Mouse (Mus musculus) forebrain, embryonic 10.5 days (tissue): ENCODE results near the gene Rad51c. TPM values are rescaled to one million over a fixed set of nuclear protein-coding genes. Genes with fewer than 3 reads are reported as not detected.
A peak's percentile ranks its signal among the peaks of the same experiment; 100 is the strongest.
"Not testable (repeated sequence)": the region's sequence is repeated elsewhere in the genome, so short reads cannot be mapped to it uniquely, and the experiment has no call there.

Source experiments
- DNase-seq: peaks from one replicate; pipeline ENCODE4 v3.0.0-alpha.2; 2017; ENCODE audit warnings: low spot score; ENCODE audit errors: extremely low spot score
- H3K27ac ChIP-seq: fragments of 300-500 bp; sonication (generic); 2 replicates; pipeline ENCODE4 v1.5.1; 2016; ENCODE audit warnings: mild to moderate bottlenecking
- H3K27me3 ChIP-seq: fragments of 300-500 bp; sonication (generic); 2 replicates; pipeline ENCODE4 v1.6.1; 2016; ENCODE audit warnings: mild to moderate bottlenecking; ENCODE audit not compliant: poor library complexity, severe bottlenecking
- H3K36me3 ChIP-seq: fragments of 300-500 bp; sonication (generic); replicated peaks from 2 replicates; pipeline ENCODE4 v1.6.1; 2016; ENCODE audit warnings: mild to moderate bottlenecking, moderate library complexity
- H3K4me1 ChIP-seq: fragments of 300-500 bp; sonication (generic); 2 replicates; pipeline ENCODE4 v1.6.1; 2016
- H3K4me3 ChIP-seq: fragments of 300-500 bp; sonication (generic); 2 replicates; pipeline ENCODE4 v1.5.1; 2016; ENCODE audit warnings: mild to moderate bottlenecking, moderate library complexity
- H3K9me3 ChIP-seq: fragments of 300-500 bp; sonication (generic); 2 replicates; pipeline ENCODE4 v1.6.1; 2016; ENCODE audit warnings: mild to moderate bottlenecking, moderate library complexity
- WGBS: fragments of 180-500 bp; shearing (Covaris S2); methylation state at CpG from one replicate; pipeline ENCODE4 v1.1.7; 2016; 5-methylcytosine and 5-hydroxymethylcytosine counted together
- polyA plus RNA-seq: library from polyadenylated mRNA; unstranded; fragments of >200 nt; fragmentation: Nextera tagmentation; extraction: Ambion mirVana; gene quantifications from 2 replicates; pipeline ENCODE4 v1.2.1, GENCODE M21; 2016

The Rad51c gene
- polyA plus RNA-seq = 13.3 and 15.1 TPM in 2 replicates

DNA sequence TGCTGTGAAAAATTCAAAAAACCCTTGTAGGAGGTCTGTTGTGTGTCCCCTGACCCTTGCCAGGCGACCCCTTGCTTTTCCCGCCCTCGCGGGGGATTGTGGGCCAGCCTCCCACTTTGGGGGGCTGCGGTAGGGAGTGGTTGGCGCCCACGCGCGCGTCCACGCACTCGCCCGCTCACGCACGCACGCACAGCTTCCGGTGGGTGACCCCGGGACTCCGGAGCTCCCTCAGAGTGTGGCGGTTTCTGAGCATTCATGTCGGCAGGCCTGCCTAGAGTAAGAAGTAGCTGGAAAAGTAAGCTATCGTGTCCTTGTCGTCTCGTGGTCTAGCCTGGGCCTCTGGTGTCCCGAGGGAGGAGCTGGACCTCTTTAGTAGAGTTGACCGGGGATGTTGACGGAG is at the start of gene Rad51c, which contains the start of gene Tex14:
Gene Rad51c, minus strand, starts transcription at position 79 of the 400 bp plus-strand sequence.
Gene Tex14, plus strand, starts transcription at position 190 of the 400 bp plus-strand sequence.
- Histone ChIP-seq H3K27me3 (no peaks in the 10 kb centered on the region), H3K9me3 (no peaks in the 10 kb centered on the region), H3K4me1 (peaks cover 13% of the 10 kb centered on the region), H3K27ac (peak within 1 kb of the TSS; percentile 96), H3K4me3 (peak within 1 kb of the TSS; percentile 72), H3K36me3 (peaks cover 23% of the 10 kb centered on the region)
- no peak for DNase-seq
- 76% methylated on average over 27 of the region's 27 CpGs for WGBS

DNA sequence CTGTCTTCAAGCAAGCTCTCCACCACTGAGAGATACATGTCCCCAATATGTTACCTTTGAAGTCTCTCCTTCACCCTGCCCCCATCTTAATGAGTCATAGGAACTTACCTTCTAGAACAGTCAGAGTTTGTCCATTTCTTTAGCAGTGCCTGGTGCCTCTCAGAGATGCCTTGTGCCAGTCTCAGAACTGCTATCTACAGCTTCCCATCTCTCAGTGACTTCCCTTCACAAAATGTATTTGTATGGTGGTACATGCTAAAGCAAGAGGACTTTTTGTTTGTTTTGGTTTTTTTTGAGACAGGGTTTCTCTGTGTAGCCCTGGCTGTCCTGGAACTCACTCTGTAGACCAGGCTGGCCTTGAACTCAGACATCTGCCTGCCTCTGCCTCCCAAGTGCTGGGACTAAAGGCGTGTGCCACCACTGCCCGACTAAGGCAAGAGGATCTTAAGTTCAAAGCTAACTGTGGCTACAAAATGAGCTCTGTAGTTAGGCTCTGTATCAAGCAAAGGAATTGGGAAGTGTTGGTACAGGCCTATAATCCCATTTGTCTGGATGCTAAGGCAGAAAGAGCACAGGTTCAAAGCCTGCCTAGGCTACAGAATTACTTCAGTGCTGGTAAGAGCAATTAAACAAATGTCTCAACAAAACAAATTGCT is 49.4 kb upstream of the Rad51c start:
- no peak for DNase-seq
- Histone ChIP-seq H3K36me3 (no peaks in the 10 kb centered on the region), H3K27ac (no peak overlapping the region), H3K9me3 (no peaks in the 10 kb centered on the region), H3K4me3 (no peak overlapping the region), H3K27me3 (no peaks in the 10 kb centered on the region), H3K4me1 (peaks cover 12% of the 10 kb centered on the region)
- WGBS = 85% methylated on average over 2 of the region's 2 CpGs

DNA sequence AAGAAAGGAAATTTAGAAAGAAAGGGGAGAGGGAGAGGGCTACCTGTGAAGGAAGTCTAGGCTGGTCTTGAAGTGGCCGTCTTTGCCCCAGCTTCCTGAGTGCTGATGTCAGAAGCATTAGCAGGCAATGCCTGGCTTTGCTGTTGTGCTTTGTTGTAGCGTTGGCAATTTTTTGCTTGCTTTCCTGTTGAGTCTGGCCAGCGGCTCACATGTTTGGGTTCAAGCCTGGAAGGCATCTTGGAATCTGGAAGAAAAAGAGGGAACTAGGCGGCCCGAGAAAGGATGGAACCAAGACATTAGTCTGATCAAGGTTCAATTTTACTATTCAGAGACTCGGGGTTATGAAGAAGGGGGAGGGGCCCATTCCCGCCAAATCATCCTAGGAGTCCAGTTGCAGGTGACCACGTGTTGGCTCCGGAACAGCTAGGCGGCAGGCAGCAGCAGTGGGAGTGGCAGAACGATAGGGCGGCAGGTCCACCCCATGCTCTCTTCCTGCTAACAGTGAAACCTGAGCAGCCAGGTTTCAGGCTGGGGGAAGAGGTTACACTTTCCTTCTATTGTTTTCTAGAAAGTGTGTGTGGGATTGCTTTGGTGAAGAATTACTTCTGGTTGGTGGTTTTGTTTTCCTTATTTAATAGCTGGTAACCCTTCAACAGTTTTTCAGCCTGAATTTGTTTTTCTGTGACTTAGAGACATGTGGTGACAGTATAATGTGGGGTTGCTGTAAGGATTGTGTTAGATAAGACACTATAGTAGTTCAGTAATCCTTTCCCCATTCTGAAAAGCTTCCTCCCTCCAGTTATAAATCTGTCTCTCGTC is 48.7 kb upstream of the Rad51c start:
- no peaks in the 10 kb centered on the region for H3K27me3 ChIP-seq
- H3K36me3 ChIP-seq = no peaks in the 10 kb centered on the region
- H3K4me3 ChIP-seq = no peak overlapping the region
- H3K4me1 ChIP-seq = peaks cover 13% of the 10 kb centered on the region
- no peaks in the 10 kb centered on the region for H3K9me3 ChIP-seq
- no peak for DNase-seq
- WGBS = 26% methylated on average over 13 of the region's 13 CpGs
- peak overlapping the region; percentile 48; the same call in 1 of the 2 replicates for H3K27ac ChIP-seq

DNA sequence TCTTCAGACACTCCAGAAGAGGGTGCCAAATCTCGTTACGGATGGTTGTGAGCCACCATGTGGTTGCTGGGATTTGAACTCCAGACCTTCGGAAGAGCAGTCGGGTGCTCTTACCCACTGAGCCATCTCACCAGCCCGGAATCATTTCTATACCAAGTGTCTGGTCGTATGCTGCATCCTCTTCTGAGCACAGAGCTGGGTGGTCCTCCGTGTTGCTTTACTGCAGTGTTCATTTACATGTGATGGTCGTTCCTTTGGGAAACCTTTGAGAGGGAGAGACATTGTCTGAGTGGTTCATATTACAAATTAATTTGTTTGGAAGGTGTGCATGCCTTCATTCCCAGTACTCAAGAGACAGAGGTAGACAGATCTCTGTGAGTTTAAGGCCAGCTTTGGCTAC is 48.0 kb upstream of the Rad51c start:
- H3K36me3 ChIP-seq, DNase-seq, H3K4me3 ChIP-seq, H3K27me3 ChIP-seq, H3K9me3 ChIP-seq: not testable (repeated sequence)
- Histone ChIP-seq H3K4me1 (peaks cover 13% of the 10 kb centered on the region), H3K27ac (0 out of 2 replicates have a peak overlapping the region, but pooled peaks have one; percentile 48)
- 84% methylated on average over 8 of the region's 8 CpGs for WGBS

DNA sequence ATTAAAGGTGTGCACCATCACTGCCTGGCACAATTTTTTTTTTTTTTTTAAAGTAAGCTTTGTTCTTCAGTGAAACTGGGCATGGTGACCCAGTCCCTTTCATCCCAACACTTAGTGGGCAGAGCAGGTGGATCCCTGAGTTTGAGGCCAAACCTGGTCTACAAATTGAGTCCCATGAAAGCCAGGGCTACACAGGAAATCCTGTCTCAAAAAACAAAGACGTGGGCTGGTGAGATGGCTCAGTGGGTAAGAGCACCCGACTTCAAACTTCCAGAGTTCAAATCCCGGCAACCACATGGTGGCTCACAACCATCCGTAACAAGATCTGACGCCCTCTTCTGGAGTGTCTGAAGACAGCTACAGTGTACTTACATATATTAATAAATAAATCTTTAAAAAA is 45.1 kb upstream of the Rad51c start:
- not testable (repeated sequence) for H3K27ac ChIP-seq, H3K9me3 ChIP-seq, H3K27me3 ChIP-seq, H3K4me3 ChIP-seq, H3K36me3 ChIP-seq, DNase-seq
- 59% methylated on average over 5 of the region's 5 CpGs for WGBS
- H3K4me1 ChIP-seq = peaks cover 17% of the 10 kb centered on the region

DNA sequence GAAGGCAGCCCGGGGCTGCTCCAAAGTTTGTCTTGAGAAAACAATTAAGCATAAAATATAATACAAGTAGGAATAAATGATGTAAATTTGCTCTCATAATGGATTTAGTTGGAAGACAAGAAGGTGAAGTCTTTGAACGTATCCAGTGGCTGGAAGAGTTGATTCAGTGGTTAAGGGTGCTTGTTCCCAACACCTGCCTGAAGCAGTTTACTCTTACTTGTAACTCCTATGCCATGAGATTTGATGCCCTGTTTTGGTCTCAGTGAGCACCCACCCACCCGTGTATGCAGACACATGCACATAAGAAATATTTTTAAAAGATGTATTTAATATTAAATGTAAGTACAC is 44.4 kb upstream of the Rad51c start:
- WGBS = 20% methylated on average over 3 of the region's 3 CpGs
- no peak overlapping the region for H3K4me3 ChIP-seq

DNA sequence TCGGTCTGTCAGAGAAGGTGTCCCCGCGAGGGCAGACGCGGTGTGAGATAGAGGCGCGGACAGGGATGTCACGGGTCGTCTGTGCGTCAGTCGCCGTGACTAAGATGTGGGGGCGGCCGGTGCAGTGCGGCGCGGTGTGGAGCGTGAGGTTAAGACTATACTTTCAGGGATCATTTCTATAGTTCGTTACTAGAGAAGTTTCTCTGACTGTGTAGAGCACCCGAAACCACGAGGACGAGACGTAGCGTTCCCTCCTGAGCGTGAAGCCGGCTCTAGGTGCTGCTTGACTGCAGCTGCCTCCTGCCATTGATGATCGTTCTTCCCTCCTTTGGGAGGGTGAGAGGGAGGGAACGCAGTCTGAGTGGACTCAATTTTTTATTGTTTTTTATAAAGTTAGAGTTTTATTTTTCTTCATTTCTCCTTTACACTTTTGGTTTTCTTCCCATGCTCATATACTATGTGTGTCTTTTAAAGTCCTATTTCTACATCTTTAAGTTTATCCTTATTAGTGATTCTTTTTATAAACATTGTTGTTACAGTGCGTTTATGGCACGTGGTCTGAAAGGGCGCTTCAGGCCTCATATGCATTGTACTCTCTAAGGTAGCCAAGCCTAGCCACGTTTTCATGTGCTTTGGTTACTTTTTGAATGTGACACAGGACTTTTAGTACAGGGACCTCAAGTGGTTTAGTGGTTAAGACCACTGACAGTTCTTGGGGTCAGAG is 43.9 kb upstream of the Rad51c start:
- H3K4me1 ChIP-seq = peaks cover 19% of the 10 kb centered on the region
- peak overlapping the region; percentile 81 for H3K27ac ChIP-seq
- not testable (repeated sequence) for H3K27me3 ChIP-seq, H3K36me3 ChIP-seq, H3K9me3 ChIP-seq, H3K4me3 ChIP-seq
- WGBS = 0% methylated on average over 6 of the region's 32 CpGs
- peak; percentile 76 for DNase-seq

More for the DNA sequence above, 44.4 kb upstream of the Rad51c start:
- Histone ChIP-seq H3K4me1 (peaks cover 21% of the 10 kb centered on the region), H3K27ac (no peak overlapping the region), H3K27me3 (no peaks in the 10 kb centered on the region), H3K9me3 (no peaks in the 10 kb centered on the region), H3K36me3 (no peaks in the 10 kb centered on the region)
- DNase-seq = no peak

DNA sequence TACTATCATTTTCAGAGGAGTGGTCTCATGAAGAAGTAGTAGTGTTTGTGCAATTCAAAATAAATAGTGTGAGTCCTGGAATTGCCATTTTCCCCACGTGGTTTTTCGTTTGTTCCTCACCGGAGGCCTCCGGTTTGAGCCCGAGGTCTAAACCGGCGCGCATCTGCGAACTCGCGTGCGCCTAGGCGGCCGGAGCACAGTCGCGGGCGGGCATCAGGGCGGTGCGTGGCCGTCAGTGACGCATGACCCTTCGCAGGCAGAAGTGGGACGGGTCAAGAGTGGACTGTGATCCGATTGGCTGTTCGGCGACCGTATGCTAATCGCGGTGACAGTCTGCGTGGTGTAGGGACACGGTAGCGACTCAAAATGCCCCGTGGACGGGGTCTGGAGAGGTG is 43.3 kb upstream of the Rad51c start:
- H3K36me3 ChIP-seq, H3K27me3 ChIP-seq, H3K9me3 ChIP-seq: not testable (repeated sequence)
- Histone ChIP-seq H3K27ac (peak overlapping the region; percentile 81), H3K4me1 (peaks cover 13% of the 10 kb centered on the region), H3K4me3 (peak overlapping the region; percentile 48)
- under 1% methylated on average over 32 of the region's 34 CpGs for WGBS
- DNase-seq = peak; percentile 75

DNA sequence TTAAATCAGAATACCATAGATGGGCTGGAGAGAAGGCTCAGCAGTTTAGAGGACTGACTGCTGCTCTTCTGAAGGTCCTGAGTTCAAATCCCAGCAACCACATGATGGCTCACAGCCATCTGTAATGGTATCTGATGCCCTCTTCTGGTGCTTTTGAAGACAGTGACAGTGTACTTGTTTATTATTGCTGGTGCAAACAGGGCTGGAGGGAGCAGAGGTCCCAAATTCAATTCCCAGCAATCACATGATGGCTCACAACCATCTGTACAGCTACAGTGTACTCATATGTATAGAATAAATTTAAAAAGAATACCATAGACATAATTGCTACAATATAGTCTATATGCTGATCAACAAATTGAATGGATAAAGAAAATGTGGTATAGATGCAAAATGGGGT is 42.7 kb upstream of the Rad51c start:
- DNase-seq = no peak
- H3K27ac ChIP-seq = no peak overlapping the region
- no peaks in the 10 kb centered on the region for H3K27me3 ChIP-seq
- peaks cover 13% of the 10 kb centered on the region for H3K4me1 ChIP-seq
- no peaks in the 10 kb centered on the region for H3K9me3 ChIP-seq
- H3K36me3 ChIP-seq = no peaks in the 10 kb centered on the region
- H3K4me3 ChIP-seq = no peak overlapping the region

DNA sequence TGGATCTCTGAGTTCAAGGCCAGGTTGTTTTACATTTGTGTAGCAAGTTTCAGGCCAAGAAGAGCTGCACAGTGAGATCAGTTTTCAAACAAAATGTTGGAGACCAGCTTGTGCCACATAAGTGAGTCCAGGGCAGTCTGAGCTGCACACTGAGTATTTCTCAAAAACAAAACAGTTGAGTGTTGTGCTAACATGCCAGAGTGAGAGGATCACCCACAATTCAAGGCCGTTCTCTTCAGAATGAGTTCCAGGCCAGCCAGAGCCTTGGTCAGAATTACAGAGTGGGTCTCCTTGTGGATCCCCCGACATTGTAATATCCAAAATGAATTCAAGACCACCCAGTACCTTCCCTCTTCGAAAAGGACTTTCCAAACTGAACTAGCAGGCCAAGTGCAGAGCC is 41.4 kb upstream of the Rad51c start:
- no peaks in the 10 kb centered on the region for H3K36me3 ChIP-seq
- DNase-seq = no peak
- H3K9me3 ChIP-seq = no peaks in the 10 kb centered on the region
- H3K4me1 ChIP-seq = peaks cover 17% of the 10 kb centered on the region
- no peak overlapping the region for H3K4me3 ChIP-seq
- 89% methylated on average over 3 of the region's 3 CpGs for WGBS
- peaks cover 12% of the 10 kb centered on the region for H3K27me3 ChIP-seq
- H3K27ac ChIP-seq = no peak overlapping the region

DNA sequence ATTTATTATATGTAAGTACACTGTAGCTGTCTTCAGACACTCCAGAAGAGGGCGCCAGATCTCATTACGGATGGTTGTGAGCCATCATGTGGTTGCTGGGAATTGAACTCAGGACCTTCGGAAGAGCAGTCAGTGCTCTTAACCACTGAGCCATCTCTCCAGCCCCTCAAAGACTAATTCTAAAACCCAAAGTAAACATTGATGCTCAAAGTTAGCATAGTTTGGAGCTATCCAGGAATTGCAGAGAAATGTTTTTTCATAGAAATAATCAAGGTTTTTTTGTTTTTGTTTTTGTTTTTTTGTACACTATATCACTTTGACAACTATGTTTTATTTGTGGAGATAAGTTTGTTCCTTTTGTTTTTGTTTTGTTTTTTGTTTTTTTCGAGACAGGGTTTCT is 40.8 kb upstream of the Rad51c start:
- H3K27ac ChIP-seq, H3K4me3 ChIP-seq, H3K9me3 ChIP-seq, DNase-seq, H3K36me3 ChIP-seq: not testable (repeated sequence)
- peaks cover 23% of the 10 kb centered on the region for H3K4me1 ChIP-seq
- peaks cover 13% of the 10 kb centered on the region for H3K27me3 ChIP-seq
- 51% methylated on average over 4 of the region's 4 CpGs for WGBS

DNA sequence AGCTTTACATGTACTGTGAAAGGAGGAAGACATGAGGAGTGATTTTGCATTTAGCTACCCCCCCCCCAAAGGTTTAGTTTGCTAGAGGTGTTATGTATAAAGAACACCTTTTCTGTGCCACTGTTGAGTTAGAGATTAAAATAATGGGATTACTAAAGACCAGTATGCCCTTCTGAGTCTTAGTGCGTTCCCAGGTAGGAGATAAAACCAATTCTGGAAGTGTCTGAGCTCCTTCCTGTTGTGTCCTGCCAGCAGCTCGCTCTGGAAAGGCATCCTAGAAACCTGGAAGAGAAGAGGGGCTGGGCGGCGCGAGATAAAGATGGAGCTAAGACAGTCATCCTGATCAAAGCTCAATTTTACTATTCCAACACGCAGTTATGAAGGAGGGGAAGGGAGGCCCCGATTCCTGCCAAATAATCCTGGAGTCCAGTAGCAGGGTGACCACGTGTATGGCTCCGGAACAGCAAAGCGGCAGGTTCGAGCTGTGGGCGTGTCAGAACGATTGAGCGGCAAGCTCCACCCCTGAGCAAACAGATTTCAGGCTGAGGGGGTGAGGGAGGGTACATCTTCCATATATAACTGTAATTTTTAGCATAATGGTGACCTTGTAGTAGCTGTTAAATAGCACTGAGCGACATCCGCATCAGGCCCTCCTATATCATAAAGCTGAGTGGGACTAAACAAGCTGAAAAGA is 40.1 kb upstream of the Rad51c start:
- H3K27ac ChIP-seq = no peak overlapping the region
- H3K36me3 ChIP-seq = no peaks in the 10 kb centered on the region
- no peak for DNase-seq
- H3K9me3 ChIP-seq = no peaks in the 10 kb centered on the region
- 9% methylated on average over 16 of the region's 16 CpGs for whole genome bisulfite sequencing
- H3K4me1 ChIP-seq = peaks cover 30% of the 10 kb centered on the region
- H3K4me3 ChIP-seq = no peak overlapping the region
- H3K27me3 ChIP-seq = peaks cover 13% of the 10 kb centered on the region
